Mouse (Mus musculus) erythroblast, adult 5-6 weeks (primary cell): Measurements from ENCODE around the gene Arhgef28. TPM values are rescaled to one million over a fixed set of nuclear protein-coding genes. Genes with fewer than 3 reads are reported as not detected.

Source experiments
- ATAC-seq: replicated peaks from 2 replicates; pipeline ENCODE4 v1.8.0; 2016; ENCODE audit warnings: moderate number of reproducible peaks, mild to moderate bottlenecking, moderate TSS enrichment, inconsistent platforms; ENCODE audit not compliant: poor library complexity, low FRiP score, severe bottlenecking
- total RNA-seq, 2 experiments: library from RNA; stranded (forward) in 1 of 2; stranded (reverse) in 1 of 2; fragments of 150-400 nt in 1 of 2; fragments of 200-764, 138-1000 nt in 1 of 2; gene quantifications; 2 replicates each; pipeline versions ENCODE4 v1.2.3 to v1.2.4; 2015 to 2017; ENCODE audit warnings: low replicate concordance in 2 of 2

Arhgef28 gene
- total RNA-seq, 2 experiments from 2014 or later, result 0.51 TPM; not detected in 1

DNA sequence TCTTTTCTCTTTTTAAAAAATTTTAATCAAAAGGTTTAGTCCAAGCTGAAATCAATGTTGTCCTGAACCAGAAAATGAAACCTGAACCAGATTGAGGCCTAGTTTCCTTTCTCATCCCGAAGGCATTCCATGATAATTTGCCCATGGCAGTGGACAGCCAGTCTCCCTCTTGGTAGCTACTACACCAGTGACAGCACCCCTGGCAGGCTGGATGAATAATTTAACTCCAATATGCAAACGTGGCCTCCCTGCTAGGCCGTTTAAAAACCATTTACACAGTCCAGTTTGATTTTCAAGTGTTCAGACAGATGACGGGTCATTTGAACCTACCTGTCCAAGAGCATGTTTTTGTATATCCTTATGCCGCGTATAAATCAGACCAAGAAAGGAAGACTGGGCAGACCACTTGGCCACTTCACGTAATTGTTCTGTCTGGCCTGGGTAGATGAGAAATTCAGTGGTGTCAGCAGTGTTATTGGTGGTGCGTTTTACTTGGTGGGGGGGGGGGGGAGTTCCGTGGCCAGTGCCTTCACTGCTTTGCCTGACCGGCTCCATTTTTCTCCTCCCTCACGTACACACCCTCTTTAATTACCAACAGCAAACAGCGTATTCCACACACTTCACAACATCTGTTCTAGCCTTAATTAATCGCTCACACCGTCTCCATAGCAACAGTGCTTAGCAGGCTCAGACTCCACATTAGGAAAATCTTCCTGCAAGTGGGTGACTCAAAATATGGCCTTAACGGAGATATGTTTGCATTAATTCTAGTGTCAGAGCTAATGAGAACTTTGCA, 314.0 kb downstream of the Arhgef28 start:
- ATAC-seq, result no peak

DNA sequence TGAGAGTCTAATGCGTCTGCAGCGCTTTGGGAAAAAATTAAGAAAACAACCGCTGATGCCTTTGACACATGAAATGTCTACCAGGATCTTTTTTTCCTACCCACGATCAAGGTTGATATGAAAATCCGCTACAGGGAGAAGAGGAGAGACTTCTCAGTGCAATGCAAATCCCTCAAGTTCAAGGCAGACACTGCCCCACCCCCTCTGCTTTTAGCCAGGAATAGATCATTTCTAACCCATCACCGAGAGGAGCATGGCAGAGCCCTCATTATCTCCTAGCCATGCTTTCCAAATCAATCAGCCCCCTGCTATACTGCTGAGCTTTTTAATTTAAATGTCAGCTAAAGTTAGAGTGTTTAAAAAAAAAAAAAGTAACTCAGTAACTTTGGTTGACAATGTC, 318.2 kb downstream of the Arhgef28 start:
- no peak for ATAC-seq

GRCm38 (mm10) chr13:97887558-97887957, 318.7 kb downstream of the Arhgef28 start:
- no peak for ATAC-seq

DNA sequence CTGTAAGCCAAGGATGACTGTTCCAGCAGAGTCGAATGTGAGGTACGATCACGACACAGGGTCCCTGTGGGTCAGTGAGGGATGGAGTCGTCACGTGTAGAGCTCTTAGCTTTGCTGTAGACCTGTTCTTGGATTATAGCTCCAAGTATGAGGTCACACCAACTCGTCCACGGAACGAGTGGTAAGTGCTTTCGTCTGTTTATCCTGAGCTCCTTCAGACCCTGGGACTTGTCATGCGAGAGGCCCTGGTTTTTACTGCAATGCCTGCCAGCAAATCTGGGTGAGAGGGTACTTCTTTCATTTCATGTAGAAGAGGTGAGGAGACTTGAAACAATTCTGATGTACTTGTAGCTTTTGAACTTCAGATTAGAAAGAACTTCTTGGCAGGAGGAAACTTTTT, 322.6 kb downstream of the Arhgef28 start:
- no peak for ATAC-seq

- ATAC-seq, result no peak
Observed at GRCm38 (mm10) chr13:97876450-97876849, 329.8 kb downstream of the Arhgef28 start.

DNA sequence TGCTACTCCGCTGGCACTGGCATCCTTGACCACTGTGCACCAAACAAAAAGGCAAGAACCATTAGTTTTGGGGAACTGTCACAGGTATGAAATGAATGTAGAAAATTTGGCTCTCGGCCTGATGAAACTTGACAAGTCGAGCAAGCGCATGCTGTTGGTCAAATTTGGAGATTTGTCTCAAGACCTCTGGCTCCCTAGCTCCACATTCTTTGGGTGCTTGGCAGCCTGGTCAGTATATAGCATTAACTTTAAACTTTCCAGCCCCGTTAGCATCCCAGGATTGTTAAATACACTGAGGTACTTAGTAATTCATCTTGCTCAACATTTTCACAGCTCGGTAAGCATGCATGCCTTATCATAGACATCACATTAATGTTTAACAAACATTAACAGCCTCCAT, 330.2 kb downstream of the Arhgef28 start:
- ATAC-seq, result no peak

DNA sequence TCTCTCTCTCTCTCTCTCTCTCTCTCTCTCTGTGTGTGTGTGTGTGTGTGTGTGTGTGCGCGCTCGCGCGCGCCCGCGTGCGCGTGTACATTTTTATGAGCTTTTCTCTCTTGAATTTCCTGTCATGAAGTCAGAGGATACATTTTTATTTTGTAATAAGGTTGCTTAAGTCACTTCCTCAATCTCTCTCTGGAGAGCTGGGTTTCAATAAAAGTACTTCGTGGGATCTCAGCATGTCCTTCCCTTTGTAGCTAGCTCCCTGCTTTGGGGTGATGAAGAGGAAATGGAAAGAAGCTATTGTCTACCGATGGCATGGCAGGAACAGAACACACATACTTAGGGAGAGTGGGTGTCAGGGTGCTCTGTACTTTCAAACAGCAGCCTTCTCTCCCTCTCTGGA, 336.8 kb downstream of the Arhgef28 start:
- ATAC-seq, result no peak

- no peak for ATAC-seq
Observed at GRCm38 (mm10) chr13:97867322-97867962, 338.8 kb downstream of the Arhgef28 start.

GRCm38 (mm10) chr13:97859071-97859470, 347.2 kb downstream of the Arhgef28 start:
- no peak for ATAC-seq

DNA sequence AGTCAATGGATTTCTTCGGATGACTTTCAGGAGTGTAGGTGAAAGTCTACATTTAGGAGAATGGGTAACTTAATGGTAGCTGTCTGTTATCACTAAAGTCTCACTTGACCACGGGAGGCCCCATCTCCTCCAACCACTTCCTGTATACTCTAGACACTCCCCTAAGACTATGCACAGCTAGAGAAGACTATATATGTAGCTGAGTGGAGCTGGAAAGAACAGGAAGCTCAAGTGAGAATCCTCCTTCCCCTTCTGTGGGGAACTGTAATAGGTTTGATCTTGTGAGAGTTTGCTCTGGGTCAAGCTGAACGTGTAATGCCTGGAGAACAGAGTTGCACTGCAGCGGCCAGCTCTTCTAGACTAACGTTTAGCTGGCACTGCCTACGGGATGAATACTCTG, 348.4 kb downstream of the Arhgef28 start:
- ATAC-seq, result no peak

GRCm38 (mm10) chr13:97853356-97853968, 352.8 kb downstream of the Arhgef28 start:
- ATAC-seq, result no peak

Other genes with a start within 250 kb of the Arhgef28 start
- 2.3 and 8.6 TPM in 2 replicates for gene Utp15, start 56.6 kb upstream of the Arhgef28 start, total RNA-seq (2015; ENCODE audit: low replicate concordance)
- 7.9 and 9.6 TPM in 2 replicates for gene Utp15, start 56.6 kb upstream of the Arhgef28 start, total RNA-seq (2017; ENCODE audit: low replicate concordance)
- 4.6 and 13.8 TPM in 2 replicates for gene Ankra2, start 56.6 kb upstream of the Arhgef28 start, total RNA-seq (2015; ENCODE audit: low replicate concordance)
- 7.1 and 7.9 TPM in 2 replicates for gene Ankra2, start 56.6 kb upstream of the Arhgef28 start, total RNA-seq (2017; ENCODE audit: low replicate concordance)
- not detected in 2 replicates for gene Gm21976, start 73.4 kb upstream of the Arhgef28 start, total RNA-seq (2015; ENCODE audit: low replicate concordance)
- gene Gm21976, start 73.4 kb upstream of the Arhgef28 start, total RNA-seq (2017; ENCODE audit: low replicate concordance), result not detected in 2 replicates
- 325 and 335 TPM in 2 replicates for gene Btf3, start 110.6 kb upstream of the Arhgef28 start, total RNA-seq (2015; ENCODE audit: low replicate concordance)
- 314 and 425 TPM in 2 replicates for gene Btf3, start 110.6 kb upstream of the Arhgef28 start, total RNA-seq (2017; ENCODE audit: low replicate concordance)
- gene Foxd1, start 147.8 kb upstream of the Arhgef28 start, total RNA-seq (2015; ENCODE audit: low replicate concordance), result not detected in 2 replicates
- gene Foxd1, start 147.8 kb upstream of the Arhgef28 start, total RNA-seq (2017; ENCODE audit: low replicate concordance), result not detected in 2 replicates